Mouse (Mus musculus) bone marrow, adult 2 months (tissue): ENCODE measurements at regions not wholly inside any gene's neighbourhood (a gene's known extent, or its start where the extent isn't known, plus 50 kb on each side); places are given as distances from the start of the nearest gene placed in this dataset.

ENCODE experiments used
- H3K27ac ChIP-seq: fragments of 200-500 bp; 2 replicates; pipeline ENCODE4 v1.5.1; 2012; ENCODE audit warnings: low read depth, mild to moderate bottlenecking, control low read depth, inconsistent platforms, low read length; ENCODE audit not compliant: control insufficient read depth, poor library complexity, insufficient read depth
- H3K4me1 ChIP-seq: fragments of 200-500 bp; 2 replicates; pipeline ENCODE4 v1.6.1; 2011; ENCODE audit warnings: low read length; ENCODE audit not compliant: control insufficient read depth, insufficient read depth
- H3K4me3 ChIP-seq: fragments of 200-500 bp; replicated peaks from 2 replicates; pipeline ENCODE3; 2011; ENCODE audit warnings: mild to moderate bottlenecking, low read depth, low read length, control low read depth; ENCODE audit not compliant: control insufficient read depth
- CTCF ChIP-seq: fragments of 200-500 bp; IDR thresholded peaks from 2 replicates; pipeline ENCODE4 v1.5.1; 2011; ENCODE audit warnings: low read length, control low read depth; ENCODE audit not compliant: control insufficient read depth, insufficient read depth
- POLR2A ChIP-seq: fragments of 200-500 bp; IDR thresholded peaks from 2 replicates; pipeline ENCODE4 v1.6.1; 2011; ENCODE audit warnings: low read depth, mild to moderate bottlenecking, control low read depth, low read length, borderline replicate concordance; ENCODE audit not compliant: control insufficient read depth
- WGBS: fragments of 180-500 bp; shearing (Covaris S2); methylation state at CpG from one replicate; pipeline ENCODE4 v1.1.7; 2018; 5-methylcytosine and 5-hydroxymethylcytosine counted together

DNA sequence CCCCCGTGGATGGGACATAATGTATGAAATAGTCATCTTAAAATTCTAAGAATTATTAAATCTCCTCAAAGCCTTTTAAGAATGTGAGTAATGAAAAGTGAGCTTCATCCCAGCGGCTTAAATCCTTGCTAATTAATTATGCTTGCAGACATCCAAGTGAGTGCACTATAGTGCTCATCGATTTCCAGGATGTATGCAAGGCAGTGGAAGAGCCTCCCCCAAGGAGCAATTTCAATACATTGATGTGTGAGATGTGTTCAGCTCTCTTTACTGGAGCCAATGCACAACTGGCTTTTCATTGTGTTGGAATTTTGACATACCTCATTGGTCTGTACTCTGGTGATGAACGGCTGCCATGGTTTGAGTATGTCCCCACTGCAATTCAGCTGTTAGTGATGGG, 231.6 kb downstream of the Med10 start:
- no peak overlapping the region for H3K4me3 ChIP-seq
- H3K27ac ChIP-seq = no peak overlapping the region
- TF ChIP-seq POLR2A (no peak), CTCF (no peak)
- H3K4me1 ChIP-seq = no peaks in the 10 kb centered on the region
- WGBS = 72% methylated on average over 4 of the region's 4 CpGs

DNA sequence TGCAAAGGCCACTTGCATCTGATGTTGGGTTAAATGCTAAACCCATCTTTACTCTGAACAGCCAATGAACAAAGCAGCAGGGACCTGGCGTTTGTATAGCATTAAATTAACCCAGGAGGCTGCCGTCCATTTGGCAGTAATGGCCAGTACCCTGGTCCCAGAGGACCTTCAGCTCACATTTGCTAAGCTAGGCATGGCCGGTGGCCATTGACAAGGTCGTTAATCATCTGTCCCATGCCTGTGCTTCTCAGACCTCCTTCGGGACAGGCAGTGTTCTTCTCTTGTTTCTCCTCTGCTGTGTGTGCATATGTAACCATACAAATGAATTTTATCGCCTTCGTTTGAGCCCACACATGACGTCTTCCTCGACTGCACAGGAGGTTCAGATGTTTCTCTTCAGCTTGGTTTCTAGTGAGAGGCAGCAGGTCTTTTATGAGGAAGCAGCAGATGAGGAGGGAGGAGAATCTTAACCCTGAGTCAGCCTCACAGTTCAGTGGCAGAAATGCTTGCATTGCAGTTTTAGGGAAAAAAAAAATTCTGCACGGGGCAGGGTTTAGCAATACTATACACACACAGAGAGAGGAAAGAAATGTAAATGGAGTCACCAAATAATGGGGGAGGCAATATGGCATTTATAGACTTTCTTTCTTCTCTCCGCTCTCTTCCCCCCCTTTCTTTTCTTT, 235.9 kb downstream of the Med10 start:
- H3K27ac ChIP-seq = no peak overlapping the region
- WGBS = 63% methylated on average over 11 of the region's 11 CpGs

DNA sequence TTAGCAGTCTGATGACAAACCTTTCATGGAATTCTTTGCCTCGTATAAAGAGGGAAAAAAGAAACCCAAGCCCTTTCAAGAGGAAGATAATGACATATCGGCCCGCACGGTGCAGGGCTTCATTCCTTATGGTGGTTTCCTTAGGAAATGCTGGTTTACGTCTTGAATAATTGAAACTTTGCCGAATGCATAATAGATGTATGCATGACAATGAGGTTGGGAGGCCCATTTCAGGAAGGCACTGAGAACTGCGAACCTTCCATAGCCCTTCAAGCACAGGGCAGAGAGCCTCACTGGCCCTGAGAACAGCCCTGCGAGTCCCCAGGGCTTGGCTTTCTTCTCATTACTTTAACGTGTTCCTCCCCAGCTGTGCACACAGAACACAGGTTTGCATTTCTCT, 255.7 kb downstream of the Med10 start:
- no peak for TF ChIP-seq CTCF
- no peak for TF ChIP-seq POLR2A
- Histone ChIP-seq H3K27ac (no peak overlapping the region), H3K4me3 (no peak overlapping the region), H3K4me1 (no peaks in the 10 kb centered on the region)
- WGBS = 76% methylated on average over 9 of the region's 9 CpGs

More for the DNA sequence above, 235.9 kb downstream of the Med10 start:
- H3K4me1 ChIP-seq = no peaks in the 10 kb centered on the region
- no peak overlapping the region for H3K4me3 ChIP-seq
- no peak for TF ChIP-seq POLR2A
- TF ChIP-seq CTCF = no peak

DNA sequence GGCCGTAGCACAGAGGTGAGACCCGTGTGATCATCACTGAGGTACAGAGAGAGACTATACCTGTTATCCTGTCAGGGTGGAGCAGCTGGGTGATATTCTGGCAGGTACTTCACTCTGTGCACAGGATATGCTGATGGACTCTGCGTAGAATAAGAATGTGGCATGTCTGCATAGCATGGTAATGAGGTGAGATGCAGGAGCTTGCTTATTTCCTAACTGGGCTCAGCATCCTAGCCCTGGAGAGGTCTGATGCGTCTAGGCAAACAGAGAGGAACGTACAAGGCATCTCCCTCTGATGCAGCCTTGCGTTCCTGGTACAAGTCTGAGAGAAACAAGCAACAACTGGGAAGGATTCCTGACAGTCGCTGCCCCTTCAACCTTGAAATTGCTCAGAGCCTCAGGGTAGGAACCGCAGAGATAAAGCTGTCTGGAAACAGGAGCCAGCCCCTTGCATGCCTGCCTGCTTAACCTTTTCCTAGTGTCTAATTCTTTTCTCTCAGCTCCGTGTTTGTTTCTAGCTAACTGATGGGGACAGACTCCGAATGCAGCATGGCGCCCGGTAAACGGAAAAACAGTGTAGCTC, 259.3 kb downstream of the Med10 start:
- no peak overlapping the region for H3K27ac ChIP-seq
- 75% methylated on average over 13 of the region's 13 CpGs for WGBS
- no peaks in the 10 kb centered on the region for H3K4me1 ChIP-seq
- TF ChIP-seq POLR2A (no peak), CTCF (no peak)
- no peak overlapping the region for H3K4me3 ChIP-seq

DNA sequence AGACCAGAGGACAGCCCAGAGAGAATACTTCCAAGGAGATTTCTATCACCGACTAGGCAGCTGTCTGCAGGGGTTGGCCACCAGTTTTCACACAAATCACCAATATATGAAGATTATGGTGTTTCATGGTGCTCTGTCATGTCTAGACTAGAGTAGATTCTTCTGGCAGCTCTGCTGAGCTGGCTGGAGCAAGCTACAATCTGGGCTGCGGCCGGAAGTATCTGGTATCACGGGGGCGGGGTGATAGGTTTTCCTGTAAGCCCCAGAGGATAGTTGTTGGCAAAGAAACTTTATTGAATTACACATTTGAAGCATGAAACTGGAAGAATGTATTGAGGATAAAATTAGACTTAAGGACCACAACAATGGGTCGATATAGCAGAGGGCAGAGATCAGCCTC, 271.5 kb downstream of the Med10 start:
- no peaks in the 10 kb centered on the region for H3K4me1 ChIP-seq
- 76% methylated on average over 6 of the region's 6 CpGs for WGBS
- H3K4me3 ChIP-seq = no peak overlapping the region
- no peak overlapping the region for H3K27ac ChIP-seq
- TF ChIP-seq POLR2A = no peak
- TF ChIP-seq CTCF = no peak

DNA sequence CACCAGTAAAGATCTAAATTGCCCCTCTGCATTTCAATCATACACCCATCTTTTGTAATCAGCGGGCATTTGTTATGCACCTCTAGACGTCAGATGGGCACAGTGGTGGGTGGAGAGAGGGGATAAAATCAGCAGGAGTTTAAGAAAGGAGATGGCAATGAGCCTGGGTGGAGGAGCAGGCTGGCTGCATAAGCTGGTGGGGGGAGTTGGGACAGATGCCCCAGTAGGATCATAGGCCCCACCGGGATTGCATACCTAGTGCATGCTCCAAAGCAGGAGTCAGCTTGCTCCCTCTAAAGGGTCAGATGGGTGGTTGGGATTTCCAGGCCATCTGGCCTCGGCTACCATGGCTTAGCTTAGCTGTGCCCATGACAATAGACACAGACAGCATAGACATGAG, 273.2 kb downstream of the Med10 start:
- Histone ChIP-seq H3K4me3 (no peak overlapping the region), H3K4me1 (no peaks in the 10 kb centered on the region), H3K27ac (no peak overlapping the region)
- TF ChIP-seq CTCF (no peak), POLR2A (no peak)
- 76% methylated on average over 4 of the region's 4 CpGs for WGBS

DNA sequence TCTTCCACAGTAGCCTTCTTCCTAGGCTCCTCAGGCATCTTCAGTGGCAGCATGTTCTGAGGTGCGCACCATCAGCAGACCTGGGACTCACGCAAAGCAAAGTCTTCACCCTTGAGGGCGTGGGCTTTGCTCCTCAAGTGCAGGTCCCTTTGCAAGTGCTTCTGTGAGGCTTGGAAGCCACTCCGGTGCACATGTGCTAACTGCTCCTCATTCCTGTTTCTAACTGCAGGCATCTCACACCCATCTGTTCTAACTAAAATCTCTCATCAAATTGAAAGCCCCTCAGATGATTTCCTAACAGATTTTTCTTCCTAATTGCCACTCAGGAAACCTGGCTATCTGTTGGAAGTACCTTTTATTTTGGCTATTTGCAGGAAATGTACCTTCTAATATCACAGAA, 278.9 kb downstream of the Med10 start:
- H3K4me3 ChIP-seq = no peak overlapping the region
- no peak overlapping the region for H3K27ac ChIP-seq
- H3K4me1 ChIP-seq = no peaks in the 10 kb centered on the region
- TF ChIP-seq CTCF = no peak
- TF ChIP-seq POLR2A = no peak
- WGBS = 79% methylated on average over 4 of the region's 4 CpGs

DNA sequence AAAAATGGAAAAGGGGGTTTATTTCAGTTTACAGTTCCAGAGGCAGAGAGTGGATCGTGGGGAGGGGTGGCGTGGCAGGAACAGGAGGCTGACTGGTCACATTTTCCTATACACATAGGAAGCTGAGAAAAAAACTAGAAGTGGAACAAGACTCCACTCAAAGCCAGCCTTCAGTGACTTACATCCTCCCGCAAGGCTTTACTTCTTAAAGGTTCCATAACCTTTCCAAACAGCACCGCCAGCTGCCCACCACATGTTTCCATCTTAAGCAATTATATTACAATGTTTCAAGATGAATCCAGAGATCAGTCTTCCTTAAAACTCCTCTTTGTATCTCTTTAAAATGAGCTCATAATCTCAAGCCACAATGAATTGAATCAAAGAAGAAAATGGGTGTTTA, 290.7 kb downstream of the Med10 start:
- no peak overlapping the region for H3K4me3 ChIP-seq
- H3K4me1 ChIP-seq = no peaks in the 10 kb centered on the region
- TF ChIP-seq CTCF (no peak), POLR2A (no peak)
- WGBS = 57% methylated on average over 4 of the region's 4 CpGs
- no peak overlapping the region for H3K27ac ChIP-seq
